Mouse (Mus musculus) lung, postnatal 0 days (tissue): ENCODE measurements at regions not wholly inside any gene's neighbourhood (a gene's known extent, or its start where the extent isn't known, plus 50 kb on each side); places are given as distances from the start of the nearest gene placed in this dataset.

Experiments
- CTCF ChIP-seq: IDR thresholded peaks from 2 replicates; pipeline ENCODE4 v1.5.1; 2016; ENCODE audit warnings: antibody characterized with exemption, mild to moderate bottlenecking
- EP300 ChIP-seq: IDR thresholded peaks from 2 replicates; pipeline ENCODE4 v1.6.1; 2016; ENCODE audit warnings: antibody characterized with exemption, mild to moderate bottlenecking, control low read depth

GRCm38 (mm10) chr13:50351946-50352345 lies 65.7 kb upstream of the Fbxw17 start:
- TF ChIP-seq CTCF (no peak), EP300 (no peak)
